ENCODE assay signal across 22 mouse cellular contexts in genomic region chr15:97212501-97213477, GRCm38 (mm10). TPM values are rescaled to one million over a fixed set of nuclear protein-coding genes. Genes with fewer than 3 reads are reported as not detected.
DNase-seq lines count a peak whose midpoint lies in the region; ATAC-seq and TF ChIP-seq lines count a peak whose summit lies in the region.
"Had no signal": no experiment of that assay in that cellular context is flagged by ENCODE, and none has a peak within 500 bp of the region (broad histone marks: within the 10 kb centered on the region; RNA-seq: fewer than 3 reads in every experiment).

No protein-coding gene starts in this region.

- no peak for TF ChIP-seq EP300 in stomach, postnatal 0 days (optimal IDR thresholded peaks at IDR 0.05)

- no peak overlapping the region for H3K4me2 ChIP-seq in stomach, postnatal 0 days (replicated peaks; ENCODE audit: low read depth)
- H3K4me2 ChIP-seq: embryonic facial prominence, embryonic 15.5 days; forebrain, embryonic 13.5 days; lung, embryonic 14.5 days; neural tube, embryonic 13.5 days; stomach, embryonic 15.5 days had no signal

- H3K9ac ChIP-seq in stomach, postnatal 0 days (ENCODE audit: low read length), result no peak overlapping the region
- H3K9ac ChIP-seq: embryonic facial prominence, embryonic 15.5 days; forebrain, embryonic 13.5 days; lung, embryonic 14.5 days; neural tube, embryonic 13.5 days; stomach, embryonic 15.5 days had no signal

- H3K4me3 ChIP-seq in macrophage (ENCODE audit: inconsistent target), result peak overlapping the region; percentile 8; the same call in 1 of the 2 replicates
- H3K4me3 ChIP-seq in stomach, postnatal 0 days (ENCODE audit: low read depth, low read length), result no peak overlapping the region
- H3K4me3 ChIP-seq: embryonic facial prominence, embryonic 15.5 days; forebrain, embryonic 13.5 days; heart, embryonic 10.5 days; megakaryocyte, embryonic 14.5 days; neural tube, embryonic 13.5 days; stomach, embryonic 15.5 days had no signal

- H3K27ac ChIP-seq in macrophage, result no peak overlapping the region
- no peak overlapping the region for H3K27ac ChIP-seq in stomach, postnatal 0 days (replicated peaks)
- H3K27ac ChIP-seq: embryonic facial prominence, embryonic 15.5 days; forebrain, embryonic 13.5 days; heart, embryonic 10.5 days; neural tube, embryonic 13.5 days; stomach, embryonic 15.5 days had no signal

- peak; percentile 34 for DNase-seq in CD4-positive helper T cell, adult 2 months (ENCODE audit: low read depth, low spot score)
- no peak for DNase-seq in stomach, postnatal 0 days (ENCODE audit: low spot score)
- no peak for DNase-seq in cerebellum, adult 8-10 months
- DNase-seq in urinary bladder, postnatal 25 days (ENCODE audit: low spot score), result no peak
- DNase-seq: cerebellum, adult 11-12 months; gastrocnemius, postnatal 10 days; heart, postnatal 14 days; kidney, adult 2 months; kidney, postnatal 4 days; layer of hippocampus, postnatal 36 days; left cerebral cortex, postnatal 4 days; lung, embryonic 14.5 days had no signal

- peak; percentile 84 for ATAC-seq in CD4-positive, CD25-positive, alpha-beta regulatory T cell, adult 4 months
- ATAC-seq in inflammation-experienced regulatory T-cells, adult 6 months, result peak; percentile 70
- ATAC-seq in stomach, postnatal 0 days (ENCODE audit: low FRiP score, low TSS enrichment), result no peak
- ATAC-seq: forebrain, embryonic 13.5 days; hindbrain, embryonic 16.5 days had no signal

- H3K36me3 ChIP-seq in macrophage (ENCODE audit: inconsistent target), result no peaks in the 10 kb centered on the region
- no peaks in the 10 kb centered on the region for H3K36me3 ChIP-seq in stomach, postnatal 0 days (ENCODE audit: control insufficient read depth, insufficient read depth, low read length)
- H3K36me3 ChIP-seq: embryonic facial prominence, embryonic 15.5 days; heart, embryonic 10.5 days; neural tube, embryonic 13.5 days; stomach, embryonic 15.5 days had no signal

- H3K27me3 ChIP-seq in stomach, postnatal 0 days (ENCODE audit: control insufficient read depth, insufficient read depth, low read length), result no peaks in the 10 kb centered on the region
- H3K27me3 ChIP-seq: embryonic facial prominence, embryonic 15.5 days; forebrain, embryonic 13.5 days; megakaryocyte, embryonic 14.5 days; neural tube, embryonic 13.5 days; stomach, embryonic 15.5 days had no signal

- H3K4me1 ChIP-seq in stomach, postnatal 0 days (replicated peaks; ENCODE audit: control insufficient read depth, insufficient read depth), result no peaks in the 10 kb centered on the region
- H3K4me1 ChIP-seq: embryonic facial prominence, embryonic 15.5 days; forebrain, embryonic 13.5 days; heart, embryonic 10.5 days; megakaryocyte, embryonic 14.5 days; neural tube, embryonic 13.5 days; stomach, embryonic 15.5 days had no signal

- no peaks in the 10 kb centered on the region for H3K79me2 ChIP-seq in macrophage (ENCODE audit: inconsistent target)

- 25% methylated on average over 17 of the region's 17 CpGs for WGBS in macrophage (ENCODE audit: missing documents)
- WGBS in stomach, postnatal 0 days, result 70% methylated on average over 17 of the region's 17 CpGs

- H3K9me3 ChIP-seq in stomach, postnatal 0 days (ENCODE audit: control insufficient read depth, low read length), result no peaks in the 10 kb centered on the region
- H3K9me3 ChIP-seq: embryonic facial prominence, embryonic 15.5 days; forebrain, embryonic 13.5 days; heart, embryonic 10.5 days; neural tube, embryonic 13.5 days; stomach, embryonic 15.5 days had no signal

- TF ChIP-seq CTCF in stomach, postnatal 0 days (IDR thresholded peaks at IDR 0.05; ENCODE audit: low read depth), result no peak

RNA-seq across cellular contexts. Expression of gene Pced1b, which starts 34.1 kb away (rescaled TPM):
- 10 to 100 TPM; 58.0 to 62.0 TPM for polyA plus RNA-seq in CD4-positive, CD25-positive, alpha-beta regulatory T cell, adult 4 months (2017; shearing (Covaris generic))
- 10 to 100 TPM; 53.0 to 66.8 (median 60.2) TPM for polyA plus RNA-seq in inflammation-experienced regulatory T-cells, adult 6 months (2017; shearing (Covaris generic))
- total RNA-seq in macrophage (2018; cell fraction: chromatin; rRNA removed), result 10 to 100 TPM in 9 of 26 experiments, 1 to 10 TPM in 15, under 1 TPM in 2; 0.87 to 14.2 (median 7.4) TPM
- total RNA-seq in macrophage (2018; cell fraction: cytosol; rRNA removed), result 10 to 100 TPM in 2 of 26 experiments, 1 to 10 TPM in 22, under 1 TPM in 2; 0.96 to 12.4 (median 4.9) TPM
- total RNA-seq in macrophage (2018; cell fraction: nucleus; rRNA removed), result 10 to 100 TPM in 12 of 26 experiments, 1 to 10 TPM in 14; 1.8 to 24.2 (median 9.6) TPM
- 3.3 to 9.5 TPM (median 3.8 TPM) in 3 replicates for polyA plus RNA-seq in macrophage (2018)
- 1.6 and 1.8 TPM in 2 replicates for polyA plus RNA-seq in stomach, postnatal 0 days (2015; fragmentation: Nextera tagmentation; extraction: Ambion mirVana)

RNA-seq across cellular contexts. Expression of gene Amigo2, which starts 34.3 kb away (rescaled TPM):
- polyA plus RNA-seq in CD4-positive, CD25-positive, alpha-beta regulatory T cell, adult 4 months (2017; shearing (Covaris generic)), result 1 to 10 TPM in 1 of 2 experiments, under 1 TPM in 1; 0.77 to 1.8 TPM
- polyA plus RNA-seq in inflammation-experienced regulatory T-cells, adult 6 months (2017; shearing (Covaris generic)), result 1 to 10 TPM in 2 of 3 experiments, not detected in 1; 1.2 to 1.5 TPM
- under 1 TPM in 4 of 26 experiments, not detected in 22; 0.19 to 0.47 (median 0.24) TPM for total RNA-seq in macrophage (2018; cell fraction: chromatin; rRNA removed)
- total RNA-seq in macrophage (2018; cell fraction: cytosol; rRNA removed), result under 1 TPM in 9 of 26 experiments, not detected in 17; 0.03 to 0.10 (median 0.06) TPM
- total RNA-seq in macrophage (2018; cell fraction: nucleus; rRNA removed), result under 1 TPM in 1 of 26 experiments, not detected in 25; 0.22 TPM
- not detected in 3 replicates for polyA plus RNA-seq in macrophage (2018)
- 2.6 and 2.9 TPM in 2 replicates for polyA plus RNA-seq in stomach, postnatal 0 days (2015; fragmentation: Nextera tagmentation; extraction: Ambion mirVana)
